Mouse (Mus musculus): ENCODE results near the gene H2-T24.
"Not testable (repeated sequence)": the region's sequence is repeated elsewhere in the genome, so short reads cannot be mapped to it uniquely, and the experiment has no call there.

- not testable (repeated sequence) for TF ChIP-seq CTCF (IDR thresholded peaks at IDR 0.05; ENCODE audit: low read depth, low read length); POLR2A (IDR thresholded peaks at IDR 0.05; ENCODE audit: borderline replicate concordance, low read depth, low read length)
Measured at GRCm38 (mm10) chr17:36004409-36004808, 16.0 kb downstream of the H2-T24 start.
